In genomic region chr16:55934453-55935037, GRCm38 (mm10) we compare ENCODE assay signal across 8 mouse cellular contexts. TPM values are rescaled to one million over a fixed set of nuclear protein-coding genes. Genes with fewer than 3 reads are reported as not detected.
DNase-seq lines count a peak whose midpoint lies in the region; ATAC-seq and TF ChIP-seq lines count a peak whose summit lies in the region.

Gene Cep97 (minus strand): TSS chr16:55934855.

- TF ChIP-seq CTCF in cortical plate, adult 2 months (IDR thresholded peaks at IDR 0.05; ENCODE audit: extremely low read depth, insufficient read depth, low read length): no peak

- H3K4me1 ChIP-seq in cortical plate, adult 2 months (ENCODE audit: control insufficient read depth, insufficient read depth, low read length): no peaks in the 10 kb centered on the region

- DNase-seq in gastrocnemius, adult 8-10 months (ENCODE audit: low spot score in 2 of 2): peak; percentile 84 to 85
- peak; percentile 95 for DNase-seq in induced T-regulatory cell, adult 2 months (ENCODE audit: low read depth)
- peak; percentile 88 to 96 for DNase-seq in left cerebral cortex, adult 9 months (ENCODE audit: low spot score in 2 of 2)
- DNase-seq in right cerebral cortex, postnatal 14 days: peak; percentile 79
- DNase-seq in urinary bladder, postnatal 36 days (ENCODE audit: low spot score in 2 of 2): peak; percentile 88 to 90

- peak within 1 kb of the TSS; percentile 68 for H3K4me3 ChIP-seq in cortical plate, adult 2 months (ENCODE audit: insufficient read depth, low read length)

- H3K27ac ChIP-seq in cortical plate, adult 2 months (ENCODE audit: insufficient read depth, low read length): peak within 1 kb of the TSS; percentile 5; the same call in 1 of the 2 replicates

- peak; percentile 95 for ATAC-seq in activated CD4-positive, CD25-positive, alpha-beta regulatory T cell, adult 4 months
- peak; percentile 94 for ATAC-seq in megakaryocyte progenitor cell, adult 5-6 weeks (replicated peaks; ENCODE audit: poor library complexity)

- peak; percentile 94 for TF ChIP-seq POLR2A in cortical plate, adult 2 months (IDR thresholded peaks at IDR 0.05; ENCODE audit: extremely low read depth, insufficient read depth, low read length)

RNA-seq across cellular contexts. Expression of gene Cep97, which starts in this region (rescaled TPM):
- polyA plus RNA-seq in activated CD4-positive, CD25-positive, alpha-beta regulatory T cell, adult 4 months (2017; shearing (Covaris generic)): 10 to 100 TPM; 22.8 to 28.3 TPM
- polyA plus RNA-seq in cortical plate, adult 2 months (2012; rRNA removed): 7.9 and 8.3 TPM in 2 replicates
- 1 to 10 TPM; 4.3 to 7.2 (median 5.5) TPM for total RNA-seq in gastrocnemius, adult 8-10 months (2022)
- 9.3 and 16.0 TPM in 2 replicates for total RNA-seq in megakaryocyte progenitor cell, adult 5-6 weeks (2015)
- total RNA-seq in megakaryocyte progenitor cell, adult 5-6 weeks (2017): 13.4 and 33.3 TPM in 2 replicates

Comparison
In these comparisons a context has a peak if more than half of its experiments do, and no peak if none do; other contexts are left out.
1. Peak in every context shown above with its lines: DNase-seq, ATAC-seq, H3K4me3 ChIP-seq and H3K27ac ChIP-seq.